Mouse (Mus musculus): ENCODE data around the gene Prkar1b.

The Prkar1b gene

DNA sequence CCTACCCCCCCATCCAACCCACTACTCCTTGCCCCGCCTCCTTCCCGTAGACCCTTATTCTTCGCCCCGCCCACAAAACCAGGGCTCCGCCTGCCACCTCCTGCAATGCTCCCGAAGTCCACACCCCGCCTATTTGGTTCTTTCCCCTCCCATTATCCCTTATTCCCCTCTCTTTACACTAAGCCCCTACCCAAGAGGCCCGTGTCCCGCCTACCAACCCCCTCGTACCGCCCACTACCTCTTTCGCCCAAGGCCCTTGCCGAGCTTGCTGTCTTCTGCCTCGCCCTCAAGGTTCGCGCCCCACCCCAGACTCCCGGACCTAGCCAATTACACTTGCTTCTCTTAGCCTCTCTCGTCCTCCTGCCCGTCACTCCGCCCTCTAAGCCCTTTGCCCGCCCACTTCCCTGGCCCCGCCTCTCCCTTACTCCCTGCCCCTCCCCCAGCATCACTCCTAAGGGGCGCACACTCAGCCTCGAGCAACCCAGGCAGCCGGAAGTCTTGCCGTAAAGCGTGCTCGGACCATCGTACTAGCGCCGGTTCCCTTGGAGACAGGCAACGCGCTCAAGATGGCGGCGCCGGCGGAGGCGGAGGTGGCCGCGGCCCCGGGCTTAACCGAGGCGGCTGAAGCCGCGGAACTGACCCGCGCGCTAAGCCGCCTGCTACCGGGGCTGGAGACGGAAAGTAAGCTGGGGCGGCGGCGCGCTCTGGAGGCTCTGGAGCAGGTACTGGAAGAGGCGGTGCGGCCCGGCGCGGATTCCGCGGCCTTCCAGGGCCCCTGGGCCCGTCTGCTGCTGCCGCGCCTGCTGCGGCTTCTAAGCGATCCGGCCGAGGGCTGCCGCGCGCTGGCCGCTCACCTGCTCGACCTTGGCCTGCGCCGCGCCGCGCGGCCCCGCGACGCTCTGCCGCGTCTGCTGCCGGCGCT, at the start of gene Prkar1b, which contains the start of gene Dnaaf5:
Gene Prkar1b (minus strand): TSS at position 321 of the 922 bp plus-strand sequence.
Gene Dnaaf5 (plus strand): TSS at position 543 of the 922 bp plus-strand sequence.
- DNase-seq (ENCODE audit: low read depth, low spot score) = peak; percentile 99

DNA sequence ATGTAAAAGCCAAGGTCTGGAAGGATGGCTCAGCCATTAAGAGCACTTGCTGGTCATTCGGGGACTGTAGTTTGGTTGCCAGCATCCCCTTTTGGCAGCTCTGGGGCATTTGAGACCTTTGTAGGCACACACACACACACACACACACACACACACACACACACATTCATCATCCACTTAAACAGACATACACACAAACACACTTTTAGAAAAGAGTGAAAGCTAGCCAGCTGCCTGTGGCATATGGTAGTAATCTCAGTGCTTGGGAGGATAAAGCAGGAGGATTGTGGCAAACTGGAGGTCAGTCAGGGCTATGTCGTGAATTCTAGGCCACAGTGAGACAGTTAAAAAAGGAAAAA, 49.8 kb upstream of the Prkar1b start:
- no peak for DNase-seq (ENCODE audit: low read depth, low spot score)

DNA sequence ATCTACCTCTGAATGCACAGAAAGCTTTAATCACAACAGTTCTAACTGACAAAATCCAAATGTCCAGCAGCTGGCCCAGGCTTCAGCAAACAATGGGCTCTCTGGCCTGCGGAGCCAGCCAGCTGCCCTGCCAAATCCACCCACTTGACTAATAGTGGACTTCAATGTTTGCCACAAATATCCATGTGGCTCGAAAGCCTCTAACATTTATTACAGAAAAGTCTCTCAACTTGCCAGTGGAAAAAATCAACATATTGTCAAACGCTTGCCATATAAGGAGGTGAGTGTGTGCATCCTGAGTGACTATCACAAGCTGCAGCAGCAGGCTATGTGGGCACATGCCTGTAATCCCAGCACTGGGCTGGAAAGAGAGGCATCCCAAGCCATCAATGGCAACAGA, 49.0 kb upstream of the Prkar1b start:
- DNase-seq (ENCODE audit: low read depth, low spot score) = no peak

DNA sequence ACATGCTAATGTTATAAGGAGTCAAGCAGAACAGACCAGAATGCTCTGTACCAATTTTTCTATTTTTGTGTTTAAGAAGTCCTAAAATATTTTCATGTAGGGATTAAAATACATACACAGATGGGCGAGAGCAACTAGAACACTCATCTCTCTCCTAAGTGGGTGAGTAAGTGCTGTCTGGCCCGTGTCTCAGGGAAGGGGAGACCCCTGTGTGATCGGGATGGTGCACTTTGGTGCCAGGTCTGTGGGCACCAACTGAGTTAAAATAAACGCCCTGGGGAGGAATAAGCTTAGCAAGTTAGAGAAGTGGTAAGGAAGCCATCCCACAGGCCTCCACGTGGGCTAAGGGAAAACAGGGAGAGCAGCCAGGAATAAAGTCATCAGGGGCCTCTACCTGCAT, 41.2 kb upstream of the Prkar1b start:
- no peak for DNase-seq (ENCODE audit: low read depth, low spot score)

DNA sequence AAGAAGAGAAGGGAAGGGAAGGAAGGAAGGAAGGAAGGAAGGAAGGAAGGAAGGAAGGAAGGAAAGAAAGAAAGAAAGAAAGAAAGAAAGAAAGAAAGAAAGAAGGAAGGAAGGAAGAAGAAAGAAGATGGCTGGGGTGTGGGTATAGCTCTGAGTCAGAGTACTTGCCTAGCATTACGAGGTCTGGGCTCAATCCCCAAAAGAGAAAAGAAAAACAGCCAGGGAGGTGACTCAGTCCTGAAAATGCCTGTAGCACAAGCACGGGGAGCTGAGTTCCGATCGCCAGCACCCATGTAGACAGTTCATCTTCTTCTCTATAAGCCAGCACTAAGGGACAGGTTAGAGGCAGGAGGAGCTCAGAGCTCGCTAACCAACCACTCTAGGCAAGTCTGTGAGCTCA, 39.9 kb upstream of the Prkar1b start:
- DNase-seq (ENCODE audit: low read depth, low spot score) = no peak

DNA sequence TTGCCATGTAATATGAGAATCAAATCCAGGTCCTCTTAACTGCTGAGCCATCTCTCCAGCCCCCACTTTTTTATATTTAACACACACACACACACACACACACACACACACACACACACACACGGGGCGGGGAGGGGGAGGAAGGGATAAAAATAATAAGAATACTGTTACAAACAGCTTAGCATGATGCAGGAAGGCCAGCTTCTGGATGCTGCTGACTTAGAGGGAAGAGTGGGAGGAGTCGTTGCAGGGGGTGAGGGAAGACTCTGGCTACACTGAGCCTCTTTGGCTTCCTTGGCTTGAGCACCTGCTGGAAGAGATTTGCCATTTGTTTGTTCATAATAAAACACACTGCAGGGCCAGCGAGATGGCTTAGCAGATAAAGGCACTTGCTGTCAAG, 35.1 kb upstream of the Prkar1b start:
- no peak for DNase-seq (ENCODE audit: low read depth, low spot score)

DNA sequence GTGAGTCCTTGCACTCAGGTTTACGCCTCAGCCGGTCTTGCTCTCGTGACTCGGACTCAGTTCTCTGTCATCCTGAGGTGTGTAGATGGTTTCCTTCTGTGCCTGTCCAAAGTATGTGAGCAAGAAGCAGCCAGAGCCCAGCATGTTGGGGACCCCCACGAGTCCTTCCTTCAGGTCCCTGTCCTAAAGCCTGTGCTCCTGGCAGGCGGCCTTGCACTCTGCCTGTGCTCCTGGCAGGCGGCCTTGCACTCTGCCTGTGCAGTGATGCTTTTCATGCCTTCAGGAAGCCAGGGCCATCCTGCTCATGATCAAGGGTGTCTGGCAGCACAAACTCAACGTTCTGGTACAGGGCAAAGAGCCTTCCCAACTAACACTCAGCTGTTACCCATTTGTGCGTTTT, 33.8 kb upstream of the Prkar1b start:
- DNase-seq (ENCODE audit: low read depth, low spot score) = no peak

DNA sequence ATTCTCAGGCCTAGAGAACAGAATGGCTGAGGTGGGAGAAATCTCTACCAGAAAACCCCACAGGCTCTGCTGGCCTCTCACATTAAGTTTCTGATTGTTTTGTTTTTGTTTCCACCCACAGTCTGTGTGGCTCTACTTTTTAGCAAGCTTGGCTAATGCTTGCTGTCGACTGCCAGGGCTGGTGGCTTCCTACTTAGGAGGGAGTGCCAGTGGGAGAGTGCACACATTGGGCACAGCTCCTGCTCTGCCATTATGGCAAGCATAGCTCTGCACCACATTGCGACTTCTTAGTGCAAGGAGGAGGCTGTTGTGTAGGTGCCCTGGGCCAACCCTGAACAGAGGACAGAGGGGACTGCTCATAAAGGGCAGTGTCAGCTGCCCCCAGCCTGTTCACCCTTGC, 33.3 kb upstream of the Prkar1b start:
- no peak for DNase-seq (ENCODE audit: low read depth, low spot score)

DNA sequence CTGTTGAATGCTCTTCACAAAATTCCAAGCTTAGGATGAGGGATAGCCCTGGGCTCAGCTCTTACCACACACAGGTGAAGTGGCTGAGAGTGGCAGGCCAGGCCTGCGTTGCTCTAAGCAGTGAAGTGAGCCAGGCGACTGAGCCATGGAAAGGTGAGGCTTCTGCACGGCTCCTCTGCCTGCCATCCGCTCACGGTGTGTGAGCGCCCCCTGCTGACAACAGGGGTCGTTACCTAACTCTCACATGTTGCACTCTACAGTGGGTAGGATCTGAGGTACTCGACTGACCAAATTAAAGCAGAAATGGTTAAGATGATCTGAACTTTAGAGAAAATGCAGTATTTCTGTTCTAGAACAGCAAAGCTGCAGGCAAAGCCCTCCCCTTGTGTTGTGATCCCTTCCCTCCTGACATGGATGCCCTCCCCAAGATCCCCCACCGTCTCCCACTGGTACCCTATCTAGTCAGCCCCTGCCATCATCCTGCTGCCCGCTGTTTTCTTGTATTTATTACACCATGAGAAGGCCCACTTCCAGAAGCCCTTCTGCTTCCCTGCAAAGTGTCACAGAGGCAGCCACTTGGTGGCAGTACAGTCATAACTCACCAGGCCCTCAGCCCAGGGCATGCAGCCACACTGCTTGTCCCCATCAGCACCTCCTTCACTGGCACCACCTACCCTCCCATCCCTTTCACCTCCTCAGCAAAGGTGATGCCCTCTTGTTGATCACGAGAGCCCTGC, 29.3 kb upstream of the Prkar1b start:
- peak; percentile 93 for DNase-seq (ENCODE audit: low read depth, low spot score)

DNA sequence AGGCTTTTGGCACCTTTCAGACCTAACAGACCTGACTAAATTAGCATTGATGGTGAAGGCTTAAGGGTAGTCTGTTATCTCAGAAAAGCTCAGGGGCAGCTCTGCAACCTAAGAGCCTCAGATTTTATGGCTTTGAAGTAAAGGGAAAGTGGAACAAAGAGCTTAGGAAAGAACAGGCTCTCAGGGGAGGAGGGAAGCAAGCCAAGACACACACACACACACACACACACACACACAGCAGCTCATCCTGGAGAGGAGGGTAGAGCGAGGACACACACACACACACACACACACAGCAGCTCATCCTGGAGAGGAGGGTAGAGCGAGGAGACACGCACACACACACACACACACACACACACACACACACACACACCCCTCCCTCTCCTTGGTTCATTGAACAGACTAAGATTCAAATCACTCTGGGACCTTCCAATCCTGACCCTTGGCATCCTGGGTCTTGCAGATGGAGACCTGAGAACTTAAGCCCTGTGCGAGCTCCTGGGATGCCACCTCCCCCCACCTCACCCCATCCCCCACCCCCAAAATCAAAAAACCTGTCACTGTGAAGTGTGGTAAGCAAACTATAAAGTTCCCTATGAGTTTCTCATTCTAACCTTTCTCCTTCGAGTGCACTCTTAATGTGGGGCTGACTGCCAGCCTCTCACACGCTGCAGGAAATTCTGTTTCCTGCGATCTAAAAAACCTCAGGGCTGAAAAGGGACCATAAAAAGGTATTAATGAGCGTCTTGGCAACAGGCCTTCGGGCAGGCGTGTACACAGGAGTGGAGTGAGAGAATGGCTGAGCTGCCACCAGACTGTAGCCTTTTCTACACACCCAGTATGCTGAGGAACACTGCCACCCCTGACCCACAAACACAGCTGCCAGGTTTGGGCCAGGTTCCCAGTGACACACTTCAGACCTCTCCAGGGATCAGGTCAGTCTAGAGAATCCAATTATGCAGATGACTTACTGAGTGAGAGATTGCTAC, 25.1 kb upstream of the Prkar1b start:
- DNase-seq (ENCODE audit: low read depth, low spot score) = peak; percentile 45

DNA sequence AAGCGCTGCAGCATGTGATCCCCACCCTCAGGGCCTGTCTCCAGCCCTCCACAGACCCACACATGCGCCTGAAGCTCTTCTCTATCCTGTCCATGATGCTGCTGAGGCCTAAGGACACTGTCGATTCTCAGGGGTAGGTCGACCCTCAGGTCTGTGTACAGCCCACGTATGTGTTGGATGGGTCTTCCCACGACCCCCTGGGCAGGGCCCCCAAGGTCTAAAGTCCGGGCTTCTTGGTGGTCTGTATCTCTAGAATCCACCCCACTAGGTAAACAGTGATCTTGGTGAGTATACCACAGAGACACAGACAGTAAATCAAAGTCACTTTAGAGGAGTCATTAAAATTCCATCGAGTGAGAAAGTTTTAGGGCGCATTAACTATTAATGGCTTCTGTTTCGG, 24.3 kb upstream of the Prkar1b start:
- DNase-seq (ENCODE audit: low read depth, low spot score) = no peak

DNA sequence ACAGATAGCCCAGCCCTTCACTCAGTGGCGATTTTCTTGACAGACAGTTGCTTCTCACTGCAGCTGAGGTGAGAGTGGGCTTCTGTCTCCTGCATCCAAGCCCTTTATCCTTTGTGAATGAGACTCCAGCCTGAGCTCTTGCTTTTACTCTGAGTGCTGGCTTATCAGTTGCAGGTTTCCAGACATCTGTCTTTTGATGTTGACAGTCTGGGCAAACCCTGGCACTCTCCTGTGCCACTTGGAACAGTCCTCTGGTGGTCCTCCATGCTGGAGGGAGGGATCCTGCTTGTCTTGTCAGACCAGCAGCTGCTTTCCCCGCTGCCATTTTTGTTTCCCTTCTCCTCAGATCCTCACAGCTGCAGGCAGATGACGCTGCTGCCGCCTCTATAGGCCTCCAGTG, 22.1 kb upstream of the Prkar1b start:
- DNase-seq (ENCODE audit: low read depth, low spot score) = no peak

DNA sequence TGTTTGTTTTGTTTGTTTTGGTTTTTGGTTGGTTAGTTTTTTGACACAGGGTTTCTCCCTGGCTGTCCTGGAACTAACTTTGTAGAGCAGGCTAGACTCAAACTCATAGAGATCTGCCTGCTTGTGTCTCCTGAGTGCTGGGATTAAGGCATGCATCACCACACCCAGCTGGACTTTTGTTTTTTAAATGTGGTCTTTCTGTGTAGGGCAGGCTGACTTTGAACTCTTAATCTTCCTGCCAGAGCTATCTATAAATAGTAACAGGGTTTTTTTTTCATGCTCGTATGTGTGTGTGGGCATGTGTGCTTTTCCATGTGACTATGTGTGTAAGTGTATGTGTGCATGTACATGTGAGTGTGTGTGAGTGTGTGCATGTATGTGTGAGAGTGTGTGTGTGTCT, 17.7 kb upstream of the Prkar1b start:
- DNase-seq (ENCODE audit: low read depth, low spot score) = peak; percentile 28

DNA sequence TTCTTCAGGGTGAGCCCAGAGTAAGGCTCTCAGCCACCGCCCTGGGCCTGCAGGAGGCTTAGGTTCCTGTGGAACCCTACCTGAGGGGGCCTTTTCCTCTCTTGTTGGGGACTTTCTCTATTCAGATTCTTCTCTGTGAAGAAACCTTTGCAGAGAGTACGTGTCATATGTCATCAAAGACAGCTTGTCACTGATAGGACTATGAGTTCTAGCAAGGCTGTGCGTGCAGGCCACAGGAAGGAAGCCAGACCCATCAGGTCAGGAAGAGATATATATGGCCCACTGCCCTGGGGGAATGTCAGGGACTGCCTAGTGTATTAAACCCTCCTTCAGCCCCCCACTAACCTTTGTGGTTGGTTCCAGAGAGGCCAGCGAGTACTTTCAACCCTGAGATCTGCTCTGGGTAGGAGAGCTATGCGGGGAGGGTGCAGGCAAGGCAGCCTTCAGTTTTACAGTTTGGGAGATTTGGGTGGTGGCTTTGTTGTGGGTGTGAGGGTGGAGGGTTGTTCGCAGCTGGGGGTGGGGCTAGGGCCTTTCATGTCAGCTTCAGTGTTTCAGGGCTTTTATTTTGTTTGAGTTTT, 17.1 kb upstream of the Prkar1b start:
- DNase-seq (ENCODE audit: low read depth, low spot score) = peak; percentile 83

DNA sequence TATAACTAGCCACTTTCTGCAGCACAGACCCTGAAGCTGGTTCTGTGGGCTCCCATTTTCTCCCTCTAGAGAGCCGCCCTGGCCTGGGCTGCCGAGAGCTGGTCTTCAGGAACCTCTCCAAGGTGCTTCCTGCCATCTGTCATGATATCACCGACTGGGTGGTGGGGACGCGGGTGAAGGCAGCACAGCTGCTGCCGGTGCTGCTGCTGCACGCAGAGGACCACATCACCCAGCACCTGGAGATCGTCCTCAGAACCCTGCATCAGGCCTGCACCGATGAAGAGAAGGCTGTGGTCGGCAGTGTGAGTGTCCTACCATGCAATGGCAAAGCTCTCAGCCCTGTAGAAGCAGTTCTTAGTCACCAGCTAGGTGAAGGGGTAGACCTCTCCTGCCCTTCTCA, 11.8 kb upstream of the Prkar1b start:
- peak; percentile 41 for DNase-seq (ENCODE audit: low read depth, low spot score)

DNA sequence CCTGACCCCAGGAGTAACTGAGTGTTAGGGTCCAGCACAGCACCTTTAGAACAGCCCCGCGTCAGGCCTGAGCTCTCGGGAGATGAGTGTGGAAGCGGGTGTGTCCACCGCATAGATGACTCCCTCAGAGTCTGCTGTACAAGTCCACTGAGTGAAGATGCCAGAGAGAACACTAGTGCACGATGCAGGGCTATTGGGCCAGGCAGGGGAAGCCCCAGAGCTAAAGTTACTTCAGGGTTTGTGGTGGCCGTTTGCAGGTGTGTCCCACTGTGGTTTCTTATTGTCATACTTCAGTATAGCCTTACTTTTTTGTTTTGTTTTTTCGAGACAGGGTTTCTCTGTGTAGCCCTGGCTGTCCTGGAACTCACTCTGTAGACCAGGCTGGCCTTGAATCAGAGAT, 11.1 kb upstream of the Prkar1b start:
- DNase-seq (ENCODE audit: low read depth, low spot score) = no peak

DNA sequence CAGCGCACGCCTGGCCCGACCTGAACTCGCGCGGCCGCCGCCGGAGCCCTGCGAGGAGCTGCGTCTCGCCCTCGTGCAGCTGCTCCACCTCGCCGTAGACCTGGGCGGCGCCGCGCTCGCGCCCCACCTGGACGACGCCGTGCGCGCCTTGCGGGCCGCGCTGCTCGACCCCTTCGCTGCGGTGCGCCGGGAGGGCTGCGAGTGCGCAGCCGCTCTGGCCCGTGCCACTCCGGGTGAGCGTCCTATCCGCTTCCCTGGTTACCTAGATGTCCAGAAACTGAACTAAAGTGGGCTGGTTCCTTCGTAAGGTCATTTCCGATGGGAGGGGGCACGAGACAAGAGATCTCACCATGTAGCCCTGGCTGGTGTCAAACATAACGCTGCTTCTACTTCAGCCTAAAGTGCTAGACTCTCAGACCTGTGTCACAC, 816 bp upstream of the Prkar1b start:
- peak; percentile 60 for DNase-seq (ENCODE audit: low read depth, low spot score)

DNA sequence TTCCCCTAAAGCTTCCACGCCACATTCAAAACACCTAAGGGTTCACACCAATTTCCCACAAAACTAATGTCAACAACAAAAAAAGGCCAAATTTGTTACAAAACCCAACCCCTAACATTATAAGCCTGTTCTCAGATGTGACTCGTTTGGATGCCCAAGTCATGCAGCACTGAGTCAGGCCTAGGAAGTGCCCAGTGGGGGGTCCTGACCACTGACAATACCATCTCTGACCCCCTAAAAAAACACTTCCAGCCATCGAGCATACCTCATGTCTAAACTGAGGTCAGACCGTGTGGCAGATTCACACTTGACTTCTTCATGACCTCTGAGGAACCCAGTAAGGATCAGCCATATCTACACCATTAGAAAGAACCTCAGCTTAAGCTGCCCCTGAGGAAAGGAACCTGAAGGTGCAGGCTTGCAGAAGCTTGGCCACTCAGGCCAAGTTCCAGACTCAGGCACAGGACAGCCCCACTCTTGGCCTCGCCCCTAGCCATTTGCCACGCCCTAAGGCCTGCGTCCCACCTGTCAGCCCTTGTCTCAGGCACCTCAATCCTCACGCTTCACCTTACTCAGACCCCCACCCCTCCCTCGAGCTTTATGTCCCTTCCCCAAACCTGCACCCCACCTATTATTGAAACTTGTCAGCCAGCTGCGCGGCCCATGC, 662 bp downstream of the Prkar1b start:
- no peak for DNase-seq (ENCODE audit: low read depth, low spot score)

DNA sequence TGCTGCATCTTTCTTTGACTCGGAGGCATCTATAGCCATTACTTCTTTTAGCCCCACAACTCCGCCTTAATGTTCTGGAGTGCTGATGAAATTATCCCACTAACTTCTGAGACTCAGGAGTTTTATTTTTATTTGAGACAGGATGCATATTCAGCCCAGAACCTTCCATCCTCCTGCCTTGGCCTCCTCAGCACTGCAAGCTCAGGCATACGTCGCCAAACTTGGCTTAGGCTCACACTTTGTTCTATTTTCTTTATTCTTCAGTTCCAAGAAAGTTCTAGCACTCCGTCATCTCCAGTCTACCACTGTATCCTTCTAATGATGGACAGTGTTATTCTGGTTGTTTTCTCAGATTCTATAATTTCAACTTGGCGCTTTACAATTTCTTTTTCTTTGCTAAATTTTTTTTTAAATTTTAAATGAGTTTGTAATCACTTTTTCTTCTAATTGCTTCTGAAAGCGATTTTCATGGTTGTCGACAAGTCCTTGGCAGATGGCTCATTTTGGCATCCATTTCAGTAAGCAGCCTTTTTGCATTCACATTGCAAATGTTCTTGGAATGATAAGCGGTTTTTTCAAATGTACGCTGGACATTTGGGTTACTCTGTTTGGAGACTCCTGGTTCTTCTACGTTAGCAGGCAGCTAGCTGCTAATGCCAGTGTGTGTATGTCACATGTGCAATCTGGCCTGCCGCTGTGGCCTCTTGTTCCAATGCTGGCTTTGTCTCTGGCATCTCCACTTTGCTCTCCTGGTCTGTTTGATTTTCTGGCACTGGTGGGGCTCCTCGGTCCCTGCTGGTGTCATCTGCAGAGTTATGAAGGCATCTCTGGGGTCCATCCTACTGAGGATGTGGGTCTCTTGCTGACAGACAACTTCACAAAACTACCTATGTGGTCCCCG, 2.4 kb downstream of the Prkar1b start:
- no peak for DNase-seq (ENCODE audit: low read depth, low spot score)
